Mouse (Mus musculus) embryonic fibroblast, embryonic 13.5 days (primary cell): ENCODE results near the gene Kiss1r.

Experiments used
- CTCF ChIP-seq: IDR thresholded peaks from 2 replicates; pipeline ENCODE4 v1.5.1; 2011; ENCODE audit warnings: mild to moderate bottlenecking, control low read depth, low read length, moderate library complexity, borderline replicate concordance; ENCODE audit not compliant: insufficient read depth
- POLR2A ChIP-seq: IDR thresholded peaks from 2 replicates; pipeline ENCODE4 v1.6.1; 2011; ENCODE audit warnings: low read depth, mild to moderate bottlenecking, control low read depth, low read length, moderate library complexity

GRCm38 (mm10) chr10:79945507-79946234 is 28.9 kb downstream of the Kiss1r start:
- no peak for TF ChIP-seq POLR2A
- no peak for TF ChIP-seq CTCF
